Mouse (Mus musculus): ENCODE results near the gene Csta1. TPM values are rescaled to one million over a fixed set of nuclear protein-coding genes. Genes with fewer than 3 reads are reported as not detected.

Csta1 gene
- polyA plus RNA-seq, 2 experiments from 2014 or later: not detected

GRCm38 (mm10) chr16:36071071-36071449 lies 60.0 kb downstream of the Csta1 start:
- peak; percentile 37 for ATAC-seq

Other genes with a start within 250 kb of the Csta1 start
- gene Parp9, start 192.8 kb downstream of the Csta1 start, polyA plus RNA-seq (2017; shearing (Covaris generic)): 10 to 100 TPM; 73.8 to 98.6 TPM
- 10 to 100 TPM; 60.4 to 61.4 TPM for gene Dtx3l, start 192.1 kb downstream of the Csta1 start, polyA plus RNA-seq (2017; shearing (Covaris generic))
- gene Kpna1, start 152.5 kb downstream of the Csta1 start, polyA plus RNA-seq (2017; shearing (Covaris generic)): 10 to 100 TPM; 42.1 to 46.4 TPM
- gene Wdr5b, start 90.1 kb downstream of the Csta1 start, polyA plus RNA-seq (2017; shearing (Covaris generic)): 1 to 10 TPM; 4.4 to 8.5 TPM
- 10 to 100 TPM; 71.7 to 98.7 TPM for gene Fam162a, start 59.6 kb downstream of the Csta1 start, polyA plus RNA-seq (2017; shearing (Covaris generic))
- 10 to 100 TPM; 34.3 to 37.0 TPM for gene Ccdc58, start 59.6 kb downstream of the Csta1 start, polyA plus RNA-seq (2017; shearing (Covaris generic))
- not detected for gene Stfa2l1, start 25.6 kb upstream of the Csta1 start, polyA plus RNA-seq (2017; shearing (Covaris generic))
- not detected for gene Gm5483, start 53.0 kb upstream of the Csta1 start, polyA plus RNA-seq (2017; shearing (Covaris generic))
- gene Gm5416, start 79.2 kb upstream of the Csta1 start, polyA plus RNA-seq (2017; shearing (Covaris generic)): not detected
- 1 to 10 TPM; 1.2 to 2.0 TPM for gene 2010005H15Rik, start 90.2 kb upstream of the Csta1 start, polyA plus RNA-seq (2017; shearing (Covaris generic))
- not detected for gene Stfa1, start 145.7 kb upstream of the Csta1 start, polyA plus RNA-seq (2017; shearing (Covaris generic))
- not detected for gene BC117090, start 203.1 kb upstream of the Csta1 start, polyA plus RNA-seq (2017; shearing (Covaris generic))
- not detected for gene BC100530, start 236.5 kb upstream of the Csta1 start, polyA plus RNA-seq (2017; shearing (Covaris generic))